Mouse (Mus musculus): Measurements from ENCODE around the gene Slc22a7. TPM values are rescaled to one million over a fixed set of nuclear protein-coding genes. Genes with fewer than 3 reads are reported as not detected.
A peak's percentile ranks its signal among the peaks of the same experiment; 100 is the strongest.

Slc22a7 gene
- total RNA-seq (2021): not detected

DNA sequence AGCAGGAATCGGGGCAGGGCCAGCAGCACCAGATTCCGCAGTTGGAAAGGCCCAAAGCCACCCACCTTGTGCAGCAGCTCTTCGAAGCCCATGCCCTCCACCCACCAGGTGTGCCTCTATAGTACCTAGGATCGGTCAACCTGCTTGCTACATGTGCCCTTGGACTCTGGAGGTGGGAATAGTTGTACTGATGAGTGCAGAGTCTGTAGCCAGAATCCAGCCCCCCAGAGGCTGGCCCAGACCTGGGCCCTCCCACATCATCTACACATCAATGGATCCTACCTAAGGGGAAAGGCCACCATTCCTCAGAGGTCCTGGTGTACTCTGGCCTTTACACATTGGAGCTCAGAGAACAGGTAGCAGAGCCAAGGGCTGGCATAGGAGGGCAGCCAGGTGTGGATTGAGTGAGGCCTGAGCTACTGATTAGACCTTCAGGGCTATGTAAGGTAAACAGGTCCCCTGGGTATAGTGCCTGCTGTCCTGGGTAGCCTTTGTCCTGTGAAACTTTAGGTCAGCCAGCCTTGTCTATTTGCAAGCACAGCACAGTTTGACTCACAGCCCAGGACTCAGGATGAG lies at the start of gene Slc22a7:
Gene Slc22a7 (minus strand): TSS at position 160 of the 576 bp plus-strand sequence.
- intact Hi-C loops (cut with DNase I): no loop called here
- DNase-seq: no peak

DNA sequence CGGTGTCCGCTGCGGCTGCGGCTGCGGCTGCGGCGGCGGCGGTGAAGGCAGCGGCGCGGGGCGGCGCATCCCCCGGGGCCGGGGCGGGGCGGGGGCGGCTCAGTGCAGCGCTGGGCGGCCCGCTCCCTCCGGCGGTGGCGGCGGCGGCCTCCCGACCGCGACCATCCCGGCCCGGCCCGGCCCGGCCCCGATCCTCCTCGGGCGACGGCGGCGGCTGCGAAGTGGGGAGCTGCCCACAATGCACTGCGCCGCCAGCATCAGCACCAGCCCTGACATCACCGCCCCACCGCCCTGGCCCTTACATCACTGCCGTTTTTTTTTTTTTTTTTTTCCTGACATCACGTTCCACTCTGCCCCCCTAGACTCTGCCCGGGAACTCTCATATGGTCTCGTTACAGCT lies 49.2 kb upstream of the Slc22a7 start, which contains the start of gene Ttbk1:
Gene Ttbk1 (minus strand): TSS at position 245 of the 400 bp plus-strand sequence.
- no peak for DNase-seq
- intact Hi-C loops (cut with DNase I): no loop called here

DNA sequence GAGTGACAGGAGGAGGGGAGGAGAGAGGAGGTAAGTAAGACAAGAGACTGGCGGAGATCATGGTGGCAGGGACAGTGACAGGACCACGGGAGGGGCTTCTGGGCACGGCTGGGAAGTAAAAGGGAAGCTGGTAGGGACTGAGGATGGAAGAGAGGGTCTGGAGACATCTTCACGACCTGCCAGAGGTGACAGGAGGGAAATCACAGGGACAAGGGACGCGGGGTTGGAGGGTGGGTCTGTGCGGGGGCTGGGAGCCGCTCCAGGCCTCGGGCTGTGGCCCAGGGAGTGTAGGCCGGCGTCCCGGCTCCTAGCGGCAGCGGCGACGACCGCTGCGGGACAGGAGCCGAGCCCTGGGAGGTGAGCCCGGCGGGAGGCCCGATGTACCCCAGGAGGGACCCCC lies 48.7 kb upstream of the Slc22a7 start:
- intact Hi-C loops (cut with DNase I): no loop called here
- no peak for DNase-seq

DNA sequence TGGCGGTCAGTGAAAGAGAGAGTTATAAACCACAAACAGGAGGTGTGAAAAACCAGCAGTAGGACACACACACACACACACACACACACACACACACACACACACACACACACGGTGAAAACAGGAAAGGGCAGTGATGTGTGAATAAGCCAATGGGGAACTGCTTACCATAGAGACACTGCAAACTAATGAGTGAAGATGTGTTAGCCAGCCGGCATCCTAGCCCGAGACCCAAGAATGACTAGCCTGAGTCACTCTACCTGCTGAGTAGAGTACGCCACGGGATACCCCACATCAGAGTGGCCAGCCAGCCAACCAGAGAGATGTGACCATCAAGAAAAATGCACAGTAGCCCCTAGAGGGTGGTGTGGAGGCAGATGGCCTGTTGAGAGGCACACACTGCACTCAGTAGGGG lies 46.2 kb upstream of the Slc22a7 start:
- DNase-seq: no peak
- intact Hi-C loops (cut with DNase I): no loop called here

DNA sequence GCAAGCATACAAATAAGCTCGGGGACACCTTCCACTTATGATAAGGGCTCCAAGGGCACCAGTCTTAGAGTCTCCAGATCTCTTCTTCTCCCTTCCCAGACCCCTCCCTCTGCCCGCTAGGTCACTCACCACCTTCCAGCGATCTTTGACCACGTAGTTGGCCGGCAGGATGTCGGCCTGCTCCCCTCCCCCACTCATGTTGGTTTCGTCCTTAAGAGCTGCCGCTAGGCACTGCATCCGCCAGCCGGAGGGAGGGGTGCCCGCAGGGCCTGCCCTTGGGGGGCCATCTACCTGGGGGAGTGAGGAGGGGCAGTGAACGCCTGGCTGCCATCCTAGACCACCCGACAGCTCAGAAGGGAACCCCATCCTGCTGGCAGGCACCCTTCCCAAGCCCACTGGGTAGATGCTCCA lies 45.8 kb upstream of the Slc22a7 start:
- intact Hi-C loops (cut with DNase I): no loop called here
- no peak for DNase-seq

DNA sequence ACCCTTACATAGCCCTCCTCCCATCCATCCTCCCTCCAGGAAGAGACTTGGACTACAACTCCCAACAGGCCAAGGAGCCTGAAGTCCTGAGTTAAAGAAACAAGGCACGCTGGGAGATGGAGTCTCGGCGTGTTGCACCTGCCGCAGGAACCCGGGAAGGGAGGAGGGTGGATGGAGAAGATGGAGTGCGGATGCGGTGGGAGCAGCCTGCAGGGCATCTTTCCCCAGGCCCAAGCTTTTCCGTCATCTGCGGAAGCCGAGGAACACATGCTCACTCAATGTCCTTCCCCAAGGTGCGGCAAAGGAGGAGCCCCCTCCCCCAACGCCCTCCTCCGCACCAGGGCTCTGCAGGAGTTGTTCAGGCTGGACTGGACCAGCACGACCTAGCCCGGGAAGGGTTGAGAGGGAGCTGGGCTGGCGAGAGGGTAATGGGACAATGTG lies 45.3 kb upstream of the Slc22a7 start:
- intact Hi-C loops (cut with DNase I): no loop called here
- DNase-seq: no peak

DNA sequence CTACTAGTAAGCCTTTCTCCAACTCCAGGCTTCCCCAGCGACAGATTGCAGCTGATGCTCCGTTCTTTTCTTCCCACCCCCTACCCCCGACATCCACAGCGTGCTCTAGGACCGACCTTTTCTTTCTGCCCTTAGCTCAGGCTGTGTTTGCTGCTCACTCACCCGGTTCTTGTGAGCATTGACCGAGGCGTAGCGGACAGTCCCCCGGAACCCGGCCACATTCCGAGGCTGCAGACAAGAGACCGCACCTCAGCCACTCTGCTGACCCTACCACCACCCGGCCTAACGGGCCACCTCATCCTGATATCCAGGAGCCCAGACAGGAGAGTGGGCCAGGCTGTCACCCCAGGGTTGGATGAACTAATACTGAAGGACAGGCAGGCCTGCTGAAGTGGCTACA lies 39.0 kb upstream of the Slc22a7 start:
- intact Hi-C loops (cut with DNase I): no loop called here

DNA sequence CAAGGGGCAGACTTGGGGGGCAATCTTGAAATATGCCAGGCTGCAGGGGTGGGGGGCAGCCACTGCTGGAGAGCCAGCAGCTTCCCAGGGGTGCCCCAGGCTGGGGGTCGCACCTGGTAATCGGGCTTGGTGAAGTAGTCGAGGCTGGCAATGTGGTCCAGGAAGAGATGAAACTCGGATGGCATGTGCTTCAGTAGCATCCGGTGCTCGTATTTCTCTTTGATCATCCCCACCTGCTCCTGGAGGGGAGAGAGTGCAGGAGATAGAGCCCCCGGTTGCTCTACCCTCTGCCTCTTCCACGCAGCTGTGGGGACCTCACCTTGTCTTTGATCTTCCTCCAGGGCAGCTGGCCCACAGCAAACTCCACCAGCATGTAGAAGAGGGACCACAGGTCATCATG lies 38.3 kb upstream of the Slc22a7 start:
- DNase-seq: no peak
- intact Hi-C loops (cut with DNase I): no loop called here

More for the DNA sequence above, 39.0 kb upstream of the Slc22a7 start:
- DNase-seq: no peak

DNA sequence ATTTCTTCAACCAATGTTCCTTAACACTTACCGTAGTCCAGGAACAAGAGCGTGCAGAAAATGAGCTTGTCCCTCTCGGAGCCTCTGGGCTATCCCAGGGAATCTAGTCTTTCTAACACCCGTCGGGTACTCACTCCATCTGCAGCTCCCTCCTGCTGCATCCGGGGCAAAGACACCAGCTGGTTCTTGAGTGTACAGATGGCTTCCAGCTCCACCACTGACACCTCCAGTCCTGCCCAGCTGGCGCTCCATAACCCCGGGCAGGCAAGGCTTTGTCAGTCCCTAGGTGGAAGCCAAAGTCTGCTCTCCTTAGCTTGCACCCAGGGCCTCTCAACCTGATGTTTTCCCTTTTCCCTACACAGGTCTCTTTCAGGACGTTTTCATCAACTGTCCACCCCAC lies 29.6 kb upstream of the Slc22a7 start:
- DNase-seq: no peak
- intact Hi-C loops (cut with DNase I): no loop called here

DNA sequence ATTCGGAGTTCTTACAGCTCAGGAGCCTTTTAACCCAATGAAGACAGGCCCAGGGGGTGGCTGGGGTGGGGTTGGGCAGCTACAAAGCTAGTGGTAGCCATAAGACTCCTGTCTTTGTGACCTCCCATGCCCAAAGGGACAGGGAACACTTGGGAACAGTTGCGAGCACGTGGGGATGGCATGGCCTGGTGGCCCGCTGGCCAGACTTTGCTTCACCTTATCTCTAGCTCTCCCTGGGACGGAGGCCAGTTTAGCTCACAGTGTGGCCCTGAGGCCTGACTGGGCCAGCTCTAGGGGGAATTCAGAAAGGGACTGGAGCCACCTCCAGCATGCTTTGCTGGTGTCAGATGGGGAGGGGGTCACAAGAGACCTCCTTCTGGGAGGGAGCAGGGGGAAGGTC lies 24.0 kb upstream of the Slc22a7 start:
- DNase-seq: peak; percentile 43 to 46
- intact Hi-C loops (cut with DNase I): no loop called here

DNA sequence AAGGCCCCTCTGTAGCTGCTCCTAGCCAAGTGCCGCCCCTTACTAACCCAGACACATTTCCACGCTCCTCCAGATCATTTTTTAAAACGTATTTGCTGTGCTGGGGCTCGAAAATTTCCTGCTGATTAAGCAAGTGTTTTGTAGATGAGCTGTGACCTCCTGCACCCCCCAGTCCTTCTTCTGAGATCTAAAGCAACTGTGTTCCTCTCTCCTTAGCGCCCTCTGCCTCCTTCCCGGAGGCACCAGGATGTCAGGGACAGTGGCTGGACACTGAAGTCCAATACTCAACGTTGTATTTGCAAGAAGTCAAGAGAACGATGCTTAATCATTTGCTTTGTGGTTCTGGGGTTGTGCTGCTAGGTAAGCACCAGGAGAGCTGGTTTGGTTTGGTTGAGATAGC lies 23.1 kb upstream of the Slc22a7 start:
- DNase-seq: no peak
- intact Hi-C loops (cut with DNase I): no loop called here

DNA sequence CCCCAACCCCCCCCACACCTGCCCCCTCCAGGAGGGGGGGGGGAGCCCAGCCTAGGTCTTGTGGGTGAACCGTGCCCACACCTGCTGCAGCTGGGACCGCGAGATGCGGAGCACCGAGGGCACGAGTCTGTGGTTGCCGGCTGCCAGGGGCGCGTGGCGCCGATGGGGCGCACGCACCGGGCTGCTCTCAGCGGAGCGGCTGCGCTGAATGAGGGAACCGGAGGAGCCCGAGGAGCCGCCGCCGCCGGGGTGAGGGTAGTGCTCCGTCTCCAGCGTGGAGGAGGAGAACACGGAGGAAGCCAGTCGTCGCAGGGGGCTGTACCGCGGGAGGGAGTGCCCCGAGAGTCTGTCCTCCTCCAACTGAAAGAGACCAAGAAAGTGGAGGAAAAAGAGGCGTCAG lies 22.4 kb upstream of the Slc22a7 start:
- no peak for DNase-seq
- intact Hi-C loops (cut with DNase I): no loop called here

DNA sequence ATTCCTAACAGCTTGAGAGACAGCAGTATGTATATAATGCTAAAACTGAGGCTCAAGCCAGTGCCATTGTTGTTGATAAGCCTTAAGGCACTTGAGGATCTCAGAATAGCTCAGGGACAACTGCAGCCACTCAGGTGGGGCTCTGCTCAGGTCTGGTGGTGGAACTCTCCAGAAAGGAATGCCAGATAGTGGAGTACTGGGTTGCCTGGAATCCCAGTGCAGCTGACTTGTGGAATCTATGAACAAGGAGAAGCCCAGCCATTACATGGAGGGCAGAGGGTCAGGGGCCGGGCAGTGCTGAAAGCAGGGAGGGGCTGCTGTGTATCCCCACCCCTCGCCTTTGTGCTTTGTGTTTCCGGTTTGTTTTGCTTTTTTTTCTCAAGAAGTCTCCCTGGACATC lies 20.2 kb upstream of the Slc22a7 start:
- intact Hi-C loops (cut with DNase I): no loop called here
- DNase-seq: no peak

DNA sequence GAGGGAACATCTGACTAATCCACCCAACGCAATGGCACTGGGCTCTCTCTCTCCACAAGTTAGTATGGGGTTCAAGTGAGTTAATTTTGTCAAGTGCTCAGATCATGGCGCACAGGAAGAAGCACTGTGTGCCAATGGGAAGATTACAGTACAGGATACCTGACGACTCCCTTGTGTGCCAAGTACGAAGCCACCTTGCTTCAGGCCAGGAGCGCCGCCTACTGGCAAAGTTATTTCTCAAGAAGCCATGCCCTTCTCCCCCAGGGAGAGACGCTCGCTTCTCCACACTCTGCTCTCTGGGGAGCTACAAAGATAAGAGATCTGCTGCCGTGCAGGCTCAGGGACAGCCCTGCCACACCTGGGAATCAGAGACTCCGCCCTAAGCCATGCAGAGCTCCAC lies 19.5 kb upstream of the Slc22a7 start:
- intact Hi-C loops (cut with DNase I): no loop called here
- peak in 1 of 2 experiments; percentile 46 for DNase-seq

DNA sequence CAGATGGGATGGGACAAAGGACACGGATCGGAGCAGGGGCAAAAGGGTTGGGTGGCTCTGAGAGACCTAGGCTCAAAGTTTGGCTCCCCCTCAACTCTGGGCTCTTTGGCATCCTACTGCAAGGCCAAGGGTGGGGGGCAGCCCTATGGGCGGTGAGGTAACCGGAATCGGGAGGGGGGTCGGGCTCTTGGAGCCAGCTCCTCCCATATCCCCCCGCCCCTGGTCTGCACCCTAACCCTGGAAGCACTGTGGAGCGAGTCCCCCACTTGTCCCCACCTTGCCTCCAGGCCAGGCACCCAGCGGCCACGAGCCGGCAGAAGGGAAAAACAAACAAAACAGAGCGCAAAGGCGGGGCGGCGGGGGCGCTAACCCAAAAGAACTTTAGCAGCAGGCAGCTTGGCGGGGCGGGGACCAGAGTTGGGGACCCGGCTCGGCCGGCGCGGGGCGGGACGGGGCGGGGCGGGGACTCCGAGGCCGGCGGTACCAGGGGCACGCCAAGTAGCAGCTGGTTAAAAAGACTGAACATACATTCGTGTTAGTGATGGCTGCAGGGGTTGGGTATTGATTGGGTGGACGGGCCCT lies 16.9 kb upstream of the Slc22a7 start:
- intact Hi-C loops (cut with DNase I): no loop called here
- DNase-seq: peak in 1 of 2 experiments; percentile 21

DNA sequence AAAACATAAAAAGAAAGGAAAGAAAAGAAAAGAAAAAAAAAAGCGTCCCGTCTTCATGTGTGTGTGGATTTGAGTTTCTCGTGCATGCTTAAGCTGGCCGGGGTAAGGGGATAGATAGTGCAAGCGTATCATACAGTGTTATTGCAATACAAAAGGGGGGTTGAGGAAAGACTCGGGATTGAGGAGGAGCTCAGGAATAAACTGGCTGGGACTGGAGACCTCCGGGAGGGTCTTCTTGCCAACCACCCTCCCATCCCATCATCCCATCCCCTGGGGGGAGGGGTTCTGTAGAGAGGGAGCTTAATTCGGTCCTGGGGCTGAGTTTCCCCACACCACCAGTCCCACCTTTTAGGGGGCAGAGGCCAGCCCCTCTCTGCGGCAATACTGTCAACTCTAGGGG lies 16.3 kb upstream of the Slc22a7 start:
- DNase-seq: no peak
- intact Hi-C loops (cut with DNase I): no loop called here

DNA sequence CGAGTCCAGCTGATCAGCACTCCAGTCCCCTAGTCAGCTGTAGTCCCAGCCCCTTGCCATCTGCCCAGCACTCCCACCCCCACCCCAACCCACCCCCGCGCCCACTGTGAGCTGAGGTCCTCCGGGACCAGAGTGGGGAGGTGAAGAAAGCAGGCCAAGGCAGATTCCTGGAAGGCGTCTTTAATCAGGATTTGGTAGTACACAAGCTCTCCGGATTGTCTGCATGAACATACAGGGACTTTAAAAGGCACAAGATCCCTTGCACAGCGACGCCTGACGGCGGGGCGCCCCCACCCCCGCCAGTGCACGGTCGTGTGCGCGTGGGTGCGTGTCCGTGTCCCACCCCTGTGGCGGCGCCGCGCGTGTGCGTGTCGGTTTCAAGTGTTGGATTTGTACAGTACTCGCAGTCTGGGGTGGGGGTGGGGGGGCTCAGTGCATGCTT lies 15.7 kb upstream of the Slc22a7 start:
- no peak for DNase-seq
- intact Hi-C loops (cut with DNase I): no loop called here

DNA sequence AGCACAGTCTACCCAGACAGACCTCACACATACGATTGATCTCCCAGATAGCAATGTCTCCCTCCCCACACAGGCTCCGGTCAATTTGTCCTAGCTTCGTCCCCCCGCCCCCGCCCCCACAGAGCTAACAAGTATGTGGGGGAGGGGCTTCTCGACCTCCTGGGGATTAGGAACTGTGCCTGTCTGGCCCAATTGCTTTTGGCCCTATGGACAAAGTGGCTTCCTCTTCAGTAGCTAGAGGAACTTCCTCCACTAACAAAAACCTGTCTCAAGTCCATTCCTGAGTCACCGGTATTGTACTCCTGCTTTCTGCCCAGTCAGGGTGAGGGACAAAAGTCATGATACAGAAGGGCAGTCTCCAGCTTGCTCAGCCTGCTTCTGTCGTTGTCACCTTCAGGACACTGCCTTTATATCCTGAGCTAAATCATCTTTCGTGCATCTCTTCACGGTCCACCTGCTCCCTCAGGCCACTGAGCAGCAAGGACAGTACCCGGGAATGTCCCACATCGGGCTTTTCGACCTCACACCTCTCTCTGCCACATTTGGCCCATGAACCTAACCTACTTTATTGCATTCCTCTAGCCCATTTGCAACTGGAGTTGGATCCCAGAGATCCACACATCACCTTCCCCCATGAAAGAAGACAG lies 15.2 kb upstream of the Slc22a7 start:
- no peak for DNase-seq
- intact Hi-C loops (cut with DNase I): no loop called here

DNA sequence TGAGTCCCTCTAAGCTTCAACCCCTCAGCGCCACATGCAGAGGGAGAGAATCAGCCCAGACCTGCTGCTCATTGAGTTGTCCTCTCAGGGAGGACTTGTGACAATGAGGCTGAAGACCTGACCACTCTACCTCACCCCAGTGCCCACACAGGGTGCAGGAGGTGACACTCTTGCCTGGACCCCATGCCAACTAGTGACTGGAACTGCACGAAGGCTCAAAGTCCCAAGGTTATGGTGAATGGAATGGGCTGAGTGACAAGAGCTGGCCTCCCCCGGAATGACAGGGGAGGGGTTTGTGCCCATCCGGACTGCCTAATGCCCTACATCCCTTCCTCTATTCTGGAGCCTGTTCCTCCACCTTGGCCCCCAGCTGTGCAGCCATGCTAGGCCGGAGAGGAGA lies 14.4 kb upstream of the Slc22a7 start:
- no peak for DNase-seq
- intact Hi-C loops (cut with DNase I): no loop called here

DNA sequence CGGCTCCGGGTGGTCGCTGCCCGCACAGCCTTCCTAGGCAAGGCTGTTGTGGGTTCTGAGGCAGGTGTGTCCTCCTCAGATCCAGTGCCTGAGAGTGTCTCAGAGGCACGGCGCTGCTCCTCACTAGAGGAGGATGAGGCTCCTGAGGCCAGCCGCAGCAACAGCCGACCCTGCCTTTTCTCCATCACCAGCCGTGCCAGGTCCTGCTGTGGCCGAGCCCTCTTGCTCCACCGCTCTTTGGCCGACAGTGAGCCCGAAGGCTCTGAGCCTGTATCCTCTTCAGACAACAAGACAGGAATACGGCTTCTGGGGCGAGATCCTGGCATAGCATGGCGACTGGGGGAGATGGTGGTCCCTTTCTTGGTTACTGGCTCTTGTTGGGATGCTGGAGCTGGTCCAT lies 8.0 kb upstream of the Slc22a7 start:
- no peak for DNase-seq
- intact Hi-C loops (cut with DNase I): no loop called here

DNA sequence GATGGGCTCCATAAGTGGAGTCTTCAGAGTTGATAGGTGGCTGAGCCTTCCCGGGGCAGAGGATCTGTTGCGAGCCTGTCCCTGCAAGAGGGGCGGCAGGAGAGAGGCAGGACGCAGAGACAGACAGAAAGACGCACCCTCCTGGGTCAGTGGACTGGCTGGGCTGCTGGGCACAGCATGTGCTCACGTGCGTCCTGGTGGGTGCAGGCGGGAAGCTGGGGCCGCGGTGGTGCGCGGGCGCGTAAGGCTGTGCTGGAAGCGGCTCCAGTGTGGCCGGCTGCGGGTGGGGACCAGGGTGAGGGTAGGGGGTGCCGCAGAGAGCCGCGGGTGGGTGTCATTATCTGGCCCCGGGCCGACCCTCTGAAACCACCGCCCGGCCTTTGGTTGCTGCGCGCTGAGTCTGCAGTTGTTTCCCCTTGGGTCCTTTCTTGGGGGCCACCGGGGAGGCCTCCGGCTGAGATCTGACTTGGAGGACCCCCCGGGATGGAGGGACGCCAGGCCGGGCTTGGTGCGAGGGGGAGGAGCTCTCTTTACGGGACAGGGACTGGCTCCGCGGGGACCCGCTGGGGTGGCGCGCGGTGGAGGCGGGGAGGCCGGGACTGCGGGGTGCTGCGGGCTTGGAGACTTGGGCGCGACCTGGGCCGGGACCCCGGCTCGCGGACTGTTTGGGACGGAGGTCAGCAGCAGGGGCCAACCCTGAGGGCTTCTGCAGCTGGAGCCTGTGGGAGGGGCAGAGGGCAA lies 6.8 kb upstream of the Slc22a7 start:
- intact Hi-C loops (cut with DNase I): no loop called here
- no peak for DNase-seq

DNA sequence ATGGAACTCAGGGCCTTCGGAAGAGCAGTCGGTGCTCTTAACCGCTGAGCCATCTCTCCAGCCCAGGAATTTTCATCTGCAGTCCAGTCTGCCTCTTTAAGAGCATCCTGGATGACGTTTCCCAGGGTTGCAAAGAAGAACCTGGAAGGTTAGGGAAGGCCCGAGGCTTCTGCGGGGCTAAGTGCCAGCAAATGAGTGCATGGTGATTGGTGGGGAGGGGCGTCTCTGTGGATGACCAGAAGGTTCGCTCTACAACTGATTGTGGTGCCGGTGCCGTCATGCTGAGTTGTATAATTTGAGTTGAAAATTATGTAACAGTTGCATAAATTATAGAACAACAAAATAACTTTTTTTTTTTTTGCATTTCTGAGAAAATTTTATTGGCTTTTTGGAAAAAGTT lies 919 bp upstream of the Slc22a7 start:
- intact Hi-C loops (cut with DNase I): no loop called here
- no peak for DNase-seq

All from heart, postnatal 36 days (tissue).